Mouse (Mus musculus) liver, postnatal 0 days (tissue): Measurements from ENCODE around the gene Rgs11.

Source experiments
- CTCF ChIP-seq: sonication (generic); IDR thresholded peaks from 2 replicates; pipeline ENCODE4 v1.5.1; 2016; ENCODE audit warnings: antibody characterized with exemption, low read depth
- EP300 ChIP-seq: IDR thresholded peaks from 2 replicates; pipeline ENCODE4 v1.6.1; 2016; ENCODE audit warnings: antibody characterized with exemption, low read depth, mild to moderate bottlenecking

GRCm38 (mm10) chr17:26168039-26168438 is 34.7 kb upstream of the Rgs11 start:
- TF ChIP-seq CTCF (no peak), EP300 (no peak)
